Mouse (Mus musculus) limb, embryonic 10.5 days (tissue): ENCODE results near the gene Zfand4. TPM values are rescaled to one million over a fixed set of nuclear protein-coding genes. Genes with fewer than 3 reads are reported as not detected.
A peak's percentile ranks its signal among the peaks of the same experiment; 100 is the strongest.
"Not testable (repeated sequence)": the region's sequence is repeated elsewhere in the genome, so short reads cannot be mapped to it uniquely, and the experiment has no call there.

Experiments
- DNase-seq: peaks from one replicate; pipeline ENCODE4 v3.0.0-alpha.2; 2017; ENCODE audit warnings: low spot score
- H3K27ac ChIP-seq: fragments of 300-500 bp; sonication (generic); 2 replicates; pipeline ENCODE4 v1.5.1; 2016; ENCODE audit warnings: mild to moderate bottlenecking
- H3K27me3 ChIP-seq: fragments of 300-500 bp; sonication (generic); 2 replicates; pipeline ENCODE4 v1.6.1; 2016; ENCODE audit warnings: low read depth, mild to moderate bottlenecking; ENCODE audit not compliant: poor library complexity, severe bottlenecking
- H3K36me3 ChIP-seq: fragments of 300-500 bp; sonication (generic); 2 replicates; pipeline ENCODE4 v1.6.1; 2016; ENCODE audit warnings: mild to moderate bottlenecking, moderate library complexity
- H3K4me1 ChIP-seq: fragments of 300-500 bp; sonication (generic); 2 replicates; pipeline ENCODE4 v1.6.1; 2016
- H3K4me3 ChIP-seq: fragments of 300-500 bp; sonication (generic); 2 replicates; pipeline ENCODE4 v1.5.1; 2016; ENCODE audit warnings: mild to moderate bottlenecking, moderate library complexity
- H3K9me3 ChIP-seq: fragments of 300-500 bp; sonication (generic); replicated peaks from 2 replicates; pipeline ENCODE4 v1.6.1; 2016; ENCODE audit warnings: mild to moderate bottlenecking
- WGBS: fragments of 180-500 bp; shearing (Covaris S2); methylation state at CpG from one replicate; pipeline ENCODE4 v1.1.7; 2016; 5-methylcytosine and 5-hydroxymethylcytosine counted together
- polyA plus RNA-seq: library from polyadenylated mRNA; unstranded; fragments of >200 nt; fragmentation: Nextera tagmentation; extraction: Ambion mirVana; gene quantifications from 2 replicates; pipeline ENCODE4 v1.2.1, GENCODE M21; 2016

The Zfand4 gene
- polyA plus RNA-seq, 1 experiment from 2014 or later, result 6.3 TPM

- Histone ChIP-seq H3K36me3 (no peaks in the 10 kb centered on the region), H3K27me3 (peaks cover 1% of the 10 kb centered on the region; the same call in 1 of the 2 replicates), H3K4me1 (no peaks in the 10 kb centered on the region), H3K27ac (no peak overlapping the region), H3K4me3 (no peak overlapping the region), H3K9me3 (no peaks in the 10 kb centered on the region)
- no peak for DNase-seq
- 87% methylated on average over 2 of the region's 2 CpGs for WGBS
Observed at GRCm38 (mm10) chr6:116331396-116331795, 67.4 kb downstream of the Zfand4 start.

GRCm38 (mm10) chr6:116337466-116337834, 73.4 kb downstream of the Zfand4 start:
- no peak for DNase-seq
- peaks cover 3% of the 10 kb centered on the region; the same call in 1 of the 2 replicates for H3K27me3 ChIP-seq
- H3K9me3 ChIP-seq, result no peaks in the 10 kb centered on the region
- 0 out of 2 replicates have a peak, but pooled peaks cover 5% of the 10 kb centered on the region for H3K4me1 ChIP-seq
- under 1% methylated on average over 7 of the region's 7 CpGs for WGBS
- peak overlapping the region; percentile 97 for H3K4me3 ChIP-seq
- H3K36me3 ChIP-seq, result peaks cover 7% of the 10 kb centered on the region; the same call in 1 of the 2 replicates
- H3K27ac ChIP-seq, result peak overlapping the region; percentile 94

- peak within 1 kb of the TSS; percentile 97 for H3K4me3 ChIP-seq
- no peaks in the 10 kb centered on the region for H3K9me3 ChIP-seq
- peaks cover 3% of the 10 kb centered on the region; the same call in 1 of the 2 replicates for H3K27me3 ChIP-seq
- peak; percentile 95 for DNase-seq
- peak within 1 kb of the TSS; percentile 94 for H3K27ac ChIP-seq
- H3K36me3 ChIP-seq, result peaks cover 7% of the 10 kb centered on the region; the same call in 1 of the 2 replicates
- H3K4me1 ChIP-seq, result 0 out of 2 replicates have a peak, but pooled peaks cover 5% of the 10 kb centered on the region
- under 1% methylated on average over 71 of the region's 75 CpGs for WGBS
Observed at GRCm38 (mm10) chr6:116337835-116338501, 73.9 kb downstream of the Zfand4 start, which contains the start of gene March8. TSS of gene March8 (plus strand) at chr6:116338024.

- H3K27ac ChIP-seq, result peak overlapping the region; percentile 94
- peaks cover 3% of the 10 kb centered on the region; the same call in 1 of the 2 replicates for H3K27me3 ChIP-seq
- no peak for DNase-seq
- no peaks in the 10 kb centered on the region for H3K9me3 ChIP-seq
- H3K36me3 ChIP-seq, result peaks cover 7% of the 10 kb centered on the region; the same call in 1 of the 2 replicates
- 13% methylated on average over 8 of the region's 8 CpGs for WGBS
- H3K4me3 ChIP-seq, result peak overlapping the region; percentile 97
- H3K4me1 ChIP-seq, result 0 out of 2 replicates have a peak, but pooled peaks cover 5% of the 10 kb centered on the region
Observed at GRCm38 (mm10) chr6:116338520-116338919, 74.5 kb downstream of the Zfand4 start.

- WGBS, result 91% methylated on average over 5 of the region's 5 CpGs
- Histone ChIP-seq H3K4me3 (peak overlapping the region; percentile 97), H3K4me1 (0 out of 2 replicates have a peak, but pooled peaks cover 5% of the 10 kb centered on the region)
Observed at GRCm38 (mm10) chr6:116339088-116339487, 75.1 kb downstream of the Zfand4 start.

GRCm38 (mm10) chr6:116340521-116340920, 76.5 kb downstream of the Zfand4 start:
- Histone ChIP-seq H3K36me3 (peaks cover 7% of the 10 kb centered on the region; the same call in 1 of the 2 replicates), H3K9me3 (no peaks in the 10 kb centered on the region), H3K4me3 (no peak overlapping the region), H3K27me3 (peaks cover 3% of the 10 kb centered on the region; the same call in 1 of the 2 replicates), H3K4me1 (0 out of 2 replicates have a peak, but pooled peaks cover 5% of the 10 kb centered on the region), H3K27ac (no peak overlapping the region)
- 96% methylated on average over 1 of the region's 1 CpGs for WGBS
- no peak for DNase-seq

More at GRCm38 (mm10) chr6:116339088-116339487, 75.1 kb downstream of the Zfand4 start:
- Histone ChIP-seq H3K9me3 (no peaks in the 10 kb centered on the region), H3K27ac (no peak overlapping the region), H3K27me3 (peaks cover 3% of the 10 kb centered on the region; the same call in 1 of the 2 replicates), H3K36me3 (peaks cover 7% of the 10 kb centered on the region; the same call in 1 of the 2 replicates)
- DNase-seq, result no peak

GRCm38 (mm10) chr6:116347953-116348352, 83.9 kb downstream of the Zfand4 start:
- no peaks in the 10 kb centered on the region for H3K9me3 ChIP-seq
- H3K4me3 ChIP-seq, result no peak overlapping the region
- 87% methylated on average over 2 of the region's 2 CpGs for WGBS
- no peak for DNase-seq
- no peaks in the 10 kb centered on the region for H3K4me1 ChIP-seq
- H3K36me3 ChIP-seq, result no peaks in the 10 kb centered on the region
- no peak overlapping the region for H3K27ac ChIP-seq
- H3K27me3 ChIP-seq, result no peaks in the 10 kb centered on the region

GRCm38 (mm10) chr6:116349997-116350396, 86.0 kb downstream of the Zfand4 start:
- no peaks in the 10 kb centered on the region for H3K27me3 ChIP-seq
- H3K4me1 ChIP-seq, result no peaks in the 10 kb centered on the region
- no peak overlapping the region for H3K4me3 ChIP-seq
- DNase-seq, result no peak
- WGBS, result 83% methylated on average over 3 of the region's 3 CpGs
- no peaks in the 10 kb centered on the region for H3K36me3 ChIP-seq
- no peak overlapping the region for H3K27ac ChIP-seq
- H3K9me3 ChIP-seq, result no peaks in the 10 kb centered on the region

- no peak overlapping the region for H3K4me3 ChIP-seq
- DNase-seq, result no peak
- WGBS, result 84% methylated on average over 6 of the region's 6 CpGs
- H3K27me3 ChIP-seq, result no peaks in the 10 kb centered on the region
- H3K4me1 ChIP-seq, result no peaks in the 10 kb centered on the region
- no peak overlapping the region for H3K27ac ChIP-seq
- no peaks in the 10 kb centered on the region for H3K9me3 ChIP-seq
- H3K36me3 ChIP-seq, result no peaks in the 10 kb centered on the region
Observed at GRCm38 (mm10) chr6:116350643-116351042, 86.6 kb downstream of the Zfand4 start.

- Histone ChIP-seq H3K36me3 (no peaks in the 10 kb centered on the region), H3K9me3 (no peaks in the 10 kb centered on the region), H3K4me1 (no peaks in the 10 kb centered on the region), H3K27me3 (no peaks in the 10 kb centered on the region), H3K27ac (no peak overlapping the region), H3K4me3 (no peak overlapping the region)
- WGBS, result 87% methylated on average over 4 of the region's 4 CpGs
- DNase-seq, result no peak
Observed at GRCm38 (mm10) chr6:116351534-116351933, 87.5 kb downstream of the Zfand4 start.

GRCm38 (mm10) chr6:116353428-116353827, 89.4 kb downstream of the Zfand4 start:
- WGBS, result 98% methylated on average over 1 of the region's 1 CpGs
- Histone ChIP-seq H3K36me3 (no peaks in the 10 kb centered on the region), H3K4me3 (no peak overlapping the region), H3K9me3 (no peaks in the 10 kb centered on the region), H3K27me3 (no peaks in the 10 kb centered on the region), H3K4me1 (no peaks in the 10 kb centered on the region), H3K27ac (no peak overlapping the region)
- DNase-seq, result no peak

GRCm38 (mm10) chr6:116356311-116356947, 92.4 kb downstream of the Zfand4 start:
- not testable (repeated sequence) for DNase-seq, H3K4me1 ChIP-seq, H3K27ac ChIP-seq, H3K9me3 ChIP-seq, H3K27me3 ChIP-seq, H3K36me3 ChIP-seq, H3K4me3 ChIP-seq
- 77% methylated on average over 8 of the region's 8 CpGs for WGBS

GRCm38 (mm10) chr6:116356948-116357325, 92.9 kb downstream of the Zfand4 start:
- 80% methylated on average over 4 of the region's 4 CpGs for WGBS
- Histone ChIP-seq H3K27me3 (no peaks in the 10 kb centered on the region), H3K36me3 (no peaks in the 10 kb centered on the region), H3K4me1 (no peaks in the 10 kb centered on the region), H3K4me3 (no peak overlapping the region), H3K9me3 (no peaks in the 10 kb centered on the region), H3K27ac (no peak overlapping the region)
- no peak for DNase-seq
